Mouse (Mus musculus): ENCODE results near the gene Ugt2b1.
"Not testable (repeated sequence)": the region's sequence is repeated elsewhere in the genome, so short reads cannot be mapped to it uniquely, and the experiment has no call there.

Gene Ugt2b1

DNA sequence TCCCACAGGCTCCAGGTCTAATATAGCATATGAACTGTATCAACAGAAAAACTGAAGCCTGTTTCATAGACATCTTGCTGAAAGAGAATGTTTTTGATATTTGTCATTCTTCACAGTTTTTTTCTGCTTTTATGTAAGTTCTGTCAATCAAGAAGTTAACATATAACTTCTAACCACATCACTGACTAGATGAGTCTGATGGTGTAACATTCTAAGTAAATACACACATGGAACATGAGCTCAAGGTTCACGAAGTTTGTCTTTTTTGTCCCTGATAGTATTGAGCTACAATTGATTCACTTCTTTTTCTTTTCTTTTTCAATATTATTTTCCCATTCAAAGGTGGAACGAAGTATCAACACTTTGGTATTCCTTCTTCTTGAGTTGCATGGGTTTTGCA is at the start of gene Ugt2b1:
TSS of gene Ugt2b1 (minus strand) at position 105 of the 400 bp plus-strand sequence.
- no peak for DNase-seq (ENCODE audit: low spot score)

DNA sequence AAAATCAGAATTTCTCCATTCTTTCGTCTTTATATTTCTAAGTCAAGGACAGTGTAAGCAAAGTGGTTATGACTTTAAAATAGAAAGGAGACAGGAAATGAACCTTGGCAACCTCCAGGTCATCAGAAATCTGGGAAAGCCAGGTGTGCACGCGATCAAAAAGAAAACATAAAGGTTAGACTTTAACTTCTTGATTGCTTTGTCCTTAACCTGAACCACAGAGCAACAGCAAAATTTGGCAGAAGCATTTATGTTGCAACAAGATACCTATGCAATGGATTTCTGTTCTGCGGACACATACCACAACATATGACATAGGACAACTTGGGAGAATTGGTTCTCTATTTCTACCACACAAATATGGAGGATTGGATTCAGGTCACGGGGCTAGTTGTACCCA is 40.9 kb upstream of the Ugt2b1 start:
- not testable (repeated sequence) for DNase-seq (ENCODE audit: low spot score)

DNA sequence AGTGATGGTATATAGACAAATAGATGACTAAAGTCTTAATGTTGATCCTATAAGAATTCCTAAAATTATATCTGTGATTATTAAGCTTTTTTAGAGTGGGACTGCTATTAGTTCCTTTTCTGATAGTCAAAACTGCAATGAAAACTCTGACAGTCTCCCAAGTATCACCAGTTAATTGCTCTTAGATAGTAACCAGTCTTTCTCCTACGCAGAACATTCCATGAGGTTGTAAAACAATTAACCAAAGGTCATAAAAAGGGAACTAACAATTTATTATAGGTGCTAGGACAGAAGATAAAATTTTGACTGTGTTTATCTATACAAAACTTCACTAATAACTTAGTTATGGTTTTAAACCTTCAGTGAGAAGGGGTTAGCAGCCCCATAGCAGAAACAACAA is 36.5 kb upstream of the Ugt2b1 start:
- DNase-seq (ENCODE audit: low spot score) = not testable (repeated sequence)

DNA sequence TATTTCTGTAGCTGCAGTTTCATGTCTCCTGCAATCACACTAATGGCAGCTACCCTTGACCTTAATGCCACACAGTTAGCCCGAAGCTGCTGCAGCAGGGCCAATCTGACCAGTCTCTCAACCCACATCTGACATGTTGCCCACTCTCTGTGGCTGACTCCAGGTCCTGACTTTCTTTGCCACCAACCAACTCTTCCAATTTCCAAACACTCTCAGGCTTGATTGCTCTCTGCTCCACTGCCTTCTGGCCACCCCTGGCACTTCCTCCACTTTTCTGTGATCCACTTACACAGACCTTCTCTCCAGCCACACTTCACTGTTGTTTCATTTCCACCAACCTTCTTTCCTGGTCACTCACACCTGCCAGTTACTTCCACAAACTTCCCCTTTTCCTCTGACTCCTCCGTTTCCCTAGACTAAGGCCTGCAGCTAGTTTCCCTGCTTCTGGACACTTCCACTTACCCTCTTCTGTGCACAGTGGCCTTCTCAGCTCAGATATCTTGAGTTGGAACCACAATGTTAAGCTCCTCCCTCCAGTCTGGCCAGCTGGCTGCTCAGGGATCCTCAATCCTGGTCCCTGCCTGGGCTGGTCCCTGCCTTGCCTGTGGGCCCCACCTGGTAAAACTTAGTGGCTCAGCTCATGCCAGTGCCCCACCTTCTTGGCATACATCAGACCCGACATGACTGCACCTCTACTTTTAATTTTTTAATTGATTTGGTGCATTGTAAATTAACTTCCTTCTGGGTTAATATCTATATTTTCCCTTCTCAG is 35.4 kb upstream of the Ugt2b1 start:
- no peak for DNase-seq (ENCODE audit: low spot score)

DNA sequence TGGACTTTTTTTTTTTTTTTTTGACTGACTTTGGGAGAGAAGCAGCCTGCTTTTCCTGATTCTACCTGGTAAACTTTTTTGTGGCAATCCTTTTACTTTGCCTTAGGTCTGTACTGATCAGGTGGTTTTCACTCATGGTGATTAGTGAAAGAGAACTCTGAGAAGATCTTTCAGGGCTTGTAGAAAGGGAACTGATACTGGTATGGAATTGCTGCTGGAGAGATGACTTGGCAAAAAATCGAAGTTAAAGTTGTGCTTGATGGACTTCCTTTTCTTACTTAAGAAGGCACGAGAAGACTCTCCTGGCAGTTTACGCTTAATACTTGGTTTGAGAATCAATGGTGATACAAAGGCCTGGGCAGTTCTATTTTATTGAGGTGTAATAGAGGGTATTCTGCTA is 34.2 kb upstream of the Ugt2b1 start:
- no peak for DNase-seq (ENCODE audit: low spot score)

DNA sequence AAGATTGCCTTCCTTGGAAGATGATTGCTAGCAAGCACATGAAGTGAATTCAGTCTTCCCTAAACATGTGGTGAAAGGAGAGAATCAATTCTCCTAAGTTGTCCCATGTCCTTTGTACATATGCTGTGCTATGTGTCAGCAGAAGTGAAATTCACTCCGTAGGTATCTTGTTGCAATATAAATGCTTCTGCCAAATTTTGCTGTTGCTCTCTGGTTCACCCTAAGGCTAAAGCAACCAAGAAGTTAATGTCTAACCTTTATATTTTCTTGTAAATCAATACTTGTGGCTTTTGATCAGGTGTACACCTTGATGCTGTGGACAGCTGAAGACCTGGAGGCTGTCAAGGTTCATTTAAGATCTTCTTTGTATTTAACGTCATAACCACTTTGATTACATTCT is 15.8 kb upstream of the Ugt2b1 start:
- no peak for DNase-seq (ENCODE audit: low spot score)

DNA sequence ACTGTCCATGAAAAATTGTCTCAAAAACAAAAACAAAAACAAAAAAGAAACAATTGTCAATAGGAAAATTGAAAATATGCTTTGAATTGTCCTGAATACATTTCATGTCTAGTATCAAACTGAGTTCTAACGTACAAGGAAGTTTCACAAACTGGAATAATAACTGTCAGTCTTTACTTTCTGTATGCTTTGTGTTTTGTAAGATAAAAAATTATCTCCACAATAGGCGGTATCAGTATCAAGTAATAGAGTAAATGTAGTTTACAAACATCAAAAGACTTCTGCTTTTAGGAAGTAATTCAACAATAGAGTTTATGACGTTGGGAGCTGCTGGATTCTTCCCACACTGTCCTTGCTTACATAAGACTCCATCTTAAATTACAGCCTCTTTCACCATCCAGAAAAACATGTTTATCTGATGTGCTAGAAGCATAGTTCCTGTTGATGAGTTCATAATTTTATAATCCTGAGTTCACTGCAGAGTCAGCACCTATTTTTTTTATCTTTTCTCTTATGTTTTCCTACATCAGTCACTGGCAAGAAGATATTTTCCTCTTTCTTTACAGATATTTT is 5.6 kb downstream of the Ugt2b1 start:
- DNase-seq (ENCODE audit: low spot score) = no peak

DNA sequence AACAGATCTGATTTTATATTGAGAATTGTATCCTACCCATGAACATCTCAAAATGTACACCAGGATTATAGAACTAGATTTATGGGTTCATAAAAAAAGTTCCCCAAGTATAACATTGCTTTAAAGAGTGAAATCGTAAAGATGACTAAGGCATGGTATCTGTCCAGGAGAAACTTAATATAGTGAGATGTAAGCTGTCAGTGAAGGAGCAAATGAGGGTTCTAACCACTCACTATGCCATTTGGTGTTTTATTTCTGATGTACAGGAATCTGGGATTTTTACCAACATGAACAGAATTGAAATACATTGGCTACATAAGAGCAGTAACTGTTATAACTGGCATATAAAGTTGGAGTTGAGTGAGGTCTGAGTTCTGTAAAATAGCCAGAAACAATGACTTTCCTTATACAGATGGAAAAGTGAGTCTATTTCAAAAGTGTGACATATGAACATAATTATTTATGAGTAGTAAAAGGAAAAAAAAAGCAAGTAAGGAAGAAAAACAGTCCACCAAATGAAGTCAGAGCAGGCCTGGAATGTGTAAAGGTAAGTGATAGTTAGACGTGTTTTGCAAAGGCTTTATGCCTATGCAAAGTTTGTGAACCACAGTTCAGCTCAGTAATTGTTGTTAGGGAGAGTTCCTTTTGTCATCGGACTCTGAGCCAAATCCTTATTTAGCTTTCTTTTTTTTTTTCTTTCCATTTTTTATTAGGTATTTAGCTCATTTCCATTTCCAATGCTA is 14.8 kb downstream of the Ugt2b1 start:
- no peak for DNase-seq (ENCODE audit: low spot score)

DNA sequence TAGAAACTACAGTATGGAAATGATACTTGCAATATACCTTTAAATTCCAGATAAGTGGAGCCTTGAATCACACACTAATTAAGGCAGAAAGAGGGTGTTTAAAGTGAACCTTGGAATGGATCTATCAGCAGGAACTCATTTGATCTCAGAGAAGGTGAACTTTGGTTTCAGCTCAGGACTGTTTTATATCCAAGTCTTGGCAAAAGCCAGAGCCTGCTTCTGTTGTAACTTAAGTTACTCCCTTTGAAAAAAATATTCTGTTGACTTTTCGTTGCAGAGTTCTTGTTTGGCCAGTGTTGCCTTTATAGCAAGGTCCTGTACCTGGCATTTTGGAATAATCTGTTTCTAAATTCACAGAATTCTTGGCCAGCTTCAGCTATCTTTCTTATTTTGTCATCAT is 15.6 kb downstream of the Ugt2b1 start:
- no peak for DNase-seq (ENCODE audit: low spot score)

DNA sequence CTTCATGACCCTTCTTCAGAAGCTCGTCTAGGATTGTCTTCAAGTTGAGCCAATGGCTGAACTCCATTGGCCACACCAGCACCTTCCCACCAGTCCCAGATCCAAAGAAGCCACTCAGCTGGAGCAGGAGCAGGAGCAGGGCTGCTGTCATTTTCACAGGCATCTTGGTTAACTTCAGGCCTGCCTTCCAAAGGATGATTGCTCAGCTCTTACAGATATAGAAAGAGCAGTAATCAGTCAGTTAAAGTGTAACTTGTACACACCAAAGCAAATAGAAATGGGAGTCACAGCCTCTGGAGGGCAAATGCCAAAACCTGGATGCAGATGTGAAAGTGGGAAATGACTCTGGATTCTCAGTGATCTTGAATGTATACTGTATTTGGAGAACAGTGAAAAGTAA is 19.6 kb downstream of the Ugt2b1 start, which contains the start of gene Ugt2b34:
TSS of gene Ugt2b34 (minus strand) at position 180 of the 400 bp plus-strand sequence.
- no peak for DNase-seq (ENCODE audit: low spot score)

DNA sequence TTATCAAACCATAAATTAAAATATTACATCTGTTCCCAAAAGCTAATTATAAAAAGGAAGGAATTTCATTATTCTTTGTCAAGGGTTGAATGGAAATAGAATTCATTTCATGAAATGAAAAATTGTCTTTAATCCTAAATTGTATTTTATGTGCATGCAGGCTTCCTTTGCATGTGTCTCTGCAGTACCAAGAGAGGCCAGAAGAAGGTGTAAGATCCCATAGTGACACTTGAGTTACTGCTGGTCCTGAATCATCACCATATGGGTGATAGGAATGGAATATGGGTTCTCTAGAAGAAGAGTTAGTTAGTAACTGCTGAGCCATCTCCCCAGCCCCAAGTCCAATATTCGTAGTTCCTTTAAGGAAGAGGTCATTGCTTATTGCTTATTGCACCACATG is 36.4 kb downstream of the Ugt2b1 start:
- DNase-seq (ENCODE audit: low spot score) = no peak

DNA sequence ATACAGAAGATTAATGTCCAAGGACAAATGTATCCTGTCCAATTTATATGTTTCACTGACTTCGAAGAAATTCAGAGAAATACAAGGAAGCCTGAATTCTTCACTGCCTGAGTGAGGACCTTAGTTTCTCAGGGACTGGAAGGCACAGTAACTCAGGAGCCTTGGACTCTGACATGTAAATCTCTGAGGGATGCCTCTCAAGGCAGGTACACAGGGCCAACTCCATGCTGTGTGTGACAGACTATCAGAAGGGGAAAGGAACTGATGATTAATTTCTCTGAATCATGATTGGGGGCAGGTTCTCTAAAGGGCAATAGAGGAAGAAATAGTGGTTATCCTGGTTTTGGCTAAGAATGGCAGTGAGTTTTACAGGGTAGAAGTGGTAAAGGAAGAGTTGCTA is 37.9 kb downstream of the Ugt2b1 start:
- no peak for DNase-seq (ENCODE audit: low spot score)

DNA sequence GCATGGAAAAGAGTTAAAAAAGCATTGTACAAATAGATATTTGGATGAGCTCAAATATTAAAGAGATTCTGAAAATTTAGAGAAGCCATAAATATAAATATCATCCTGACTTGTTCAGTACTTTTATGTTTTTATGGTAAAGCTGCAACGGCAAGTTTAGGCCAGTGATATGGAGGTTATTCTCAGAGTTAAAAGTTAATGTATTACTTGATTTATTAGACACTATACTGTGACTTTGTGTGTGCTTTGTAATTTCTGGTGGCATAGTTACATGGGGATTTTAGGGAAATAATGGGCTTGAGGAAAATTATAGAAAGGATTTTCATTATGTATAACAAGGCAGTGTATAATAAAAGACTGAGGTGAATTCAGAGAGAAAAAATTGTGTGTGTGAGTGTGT is 39.2 kb downstream of the Ugt2b1 start:
- DNase-seq (ENCODE audit: low spot score) = no peak

DNA sequence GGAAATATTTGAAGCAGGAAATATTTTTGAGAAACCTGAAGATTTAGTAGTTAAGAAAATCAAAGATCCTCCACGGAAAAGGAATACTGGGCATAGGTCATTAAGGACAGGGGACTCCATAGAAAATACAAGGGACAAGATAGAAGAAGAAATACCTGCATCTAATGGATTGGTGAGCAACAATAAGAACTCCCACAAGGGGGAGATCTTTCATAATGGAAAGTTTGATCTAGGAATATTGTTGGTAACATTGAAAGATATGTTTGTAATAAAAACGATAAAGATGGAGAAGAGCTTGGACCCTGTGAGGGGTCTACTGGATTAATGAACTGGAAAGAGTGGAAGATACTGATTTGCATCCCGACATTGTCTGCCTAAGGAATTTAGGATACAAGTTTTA is 39.7 kb downstream of the Ugt2b1 start:
- DNase-seq (ENCODE audit: low spot score) = no peak

DNA sequence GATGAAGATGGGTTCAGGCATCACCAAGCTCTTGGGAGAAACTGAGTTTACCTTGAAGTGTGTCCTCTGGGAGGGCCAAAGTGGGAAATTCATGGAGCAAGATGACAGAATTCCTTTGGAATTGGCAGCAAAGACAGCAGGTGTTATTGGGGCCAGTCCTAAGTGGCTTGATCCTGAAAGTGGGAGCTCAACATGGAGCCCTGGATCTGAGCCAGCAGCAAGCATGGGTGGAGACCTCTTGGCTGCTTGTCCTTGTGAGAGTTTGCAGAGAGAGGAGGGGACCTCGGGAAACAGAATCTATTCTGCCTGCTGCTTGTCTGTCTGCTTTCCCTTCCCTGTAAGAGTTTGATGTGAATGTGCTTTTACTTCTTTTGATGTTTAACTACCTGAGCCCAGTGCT is 54.5 kb downstream of the Ugt2b1 start:
- no peak for DNase-seq (ENCODE audit: low spot score)
